Mouse (Mus musculus) CD4-positive naive resting alpha-beta T cell, adult 76 days (primary cell): ENCODE measurements around the gene Cerkl. TPM values are rescaled to one million over a fixed set of nuclear protein-coding genes. Genes with fewer than 3 reads are reported as not detected.

Source experiments
- total RNA-seq: library from RNA; stranded (reverse); gene quantifications from one replicate; pipeline ENCODE4 v1.2.4, GENCODE M21; 2023

Cerkl gene
- total RNA-seq, result 2.3 TPM

DNA sequence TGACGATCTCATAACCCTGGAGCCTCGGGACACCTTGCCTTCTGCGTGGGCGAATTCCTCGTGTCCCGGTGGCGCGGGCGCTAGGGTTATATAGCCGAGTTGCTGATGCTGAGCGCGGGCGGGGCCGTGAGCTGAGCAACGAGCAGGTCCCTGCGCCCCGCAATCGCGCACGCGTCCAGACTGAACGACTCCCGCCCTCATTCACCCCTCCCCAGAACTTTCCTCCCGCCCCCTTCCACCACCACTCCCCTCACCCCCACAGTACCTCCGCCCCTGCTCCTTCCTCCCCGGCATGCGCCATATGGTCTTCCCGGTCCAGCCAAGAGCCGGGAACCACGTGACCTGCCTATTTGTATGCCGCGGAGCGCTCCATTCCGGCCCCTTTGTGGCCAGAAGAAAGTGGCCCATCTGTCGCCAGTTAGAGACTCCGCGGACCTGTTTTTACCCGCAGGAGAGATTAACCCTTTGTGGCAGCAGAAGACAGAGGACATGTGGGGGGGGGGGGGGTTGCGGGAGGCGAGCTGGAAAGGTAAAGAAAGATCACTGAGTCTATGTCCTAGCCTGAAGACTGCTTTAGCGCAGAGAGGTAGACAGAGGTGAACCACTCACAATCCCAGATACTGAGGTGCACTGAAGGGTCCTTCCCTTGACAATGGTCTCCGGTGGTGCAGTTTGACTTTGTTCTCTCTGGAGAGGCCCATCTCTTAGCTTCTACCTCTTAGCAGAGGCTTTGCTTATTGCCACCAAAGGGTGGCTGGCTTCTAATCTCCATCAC, at the start of gene Cerkl, which contains the start of gene Neurod1:
TSS of gene Cerkl (minus strand) at position 211 of the 775 bp plus-strand sequence.
TSS of gene Neurod1 (minus strand) at position 177 of the 775 bp plus-strand sequence.

Other genes with a start within 250 kb of the Cerkl start
- 179 TPM for gene Itga4, start 201.4 kb downstream of the Cerkl start, total RNA-seq
- gene Neurod1, start within 50 bp of the Cerkl start, total RNA-seq, result not detected
- gene Itprid2, start 178.6 kb upstream of the Cerkl start, total RNA-seq, result 37.5 TPM